Mouse (Mus musculus) hindbrain, embryonic 12.5 days (tissue): Measurements from ENCODE around the gene Tspan5. TPM values are rescaled to one million over a fixed set of nuclear protein-coding genes. Genes with fewer than 3 reads are reported as not detected.

Experiments used
- ATAC-seq: fragments of 200-750 bp; cut with Nextera tagmentation; 2 replicates; pipeline ENCODE4 v1.8.0; 2017; ENCODE audit warnings: moderate TSS enrichment; ENCODE audit not compliant: low FRiP score
- H3K27ac ChIP-seq: fragments of 300-500 bp; sonication (generic); 2 replicates; pipeline ENCODE4 v1.5.1; 2016; ENCODE audit warnings: mild to moderate bottlenecking
- H3K27me3 ChIP-seq: fragments of 300-500 bp; sonication (generic); 2 replicates; pipeline ENCODE4 v1.6.1; 2016; ENCODE audit warnings: mild to moderate bottlenecking
- H3K36me3 ChIP-seq: fragments of 300-500 bp; sonication (generic); 2 replicates; pipeline ENCODE4 v1.6.1; 2016; ENCODE audit warnings: mild to moderate bottlenecking
- H3K4me1 ChIP-seq: fragments of 300-500 bp; sonication (generic); 2 replicates; pipeline ENCODE4 v1.6.1; 2016
- H3K4me2 ChIP-seq: fragments of 300-500 bp; sonication (generic); replicated peaks from 2 replicates; pipeline ENCODE4 v1.6.1; 2016; ENCODE audit warnings: mild to moderate bottlenecking
- H3K4me3 ChIP-seq: fragments of 300-500 bp; sonication (generic); 2 replicates; pipeline ENCODE4 v1.5.1; 2016; ENCODE audit warnings: mild to moderate bottlenecking
- H3K9ac ChIP-seq: fragments of 300-500 bp; sonication (generic); 2 replicates; pipeline ENCODE4 v1.6.1; 2016; ENCODE audit warnings: mild to moderate bottlenecking, moderate library complexity
- H3K9me3 ChIP-seq: fragments of 300-500 bp; sonication (generic); replicated peaks from 2 replicates; pipeline ENCODE4 v1.6.1; 2016; ENCODE audit warnings: mild to moderate bottlenecking
- WGBS: fragments of 180-500 bp; shearing (Covaris S2); methylation state at CpG from one replicate; pipeline ENCODE4 v1.1.7; 2016; 5-methylcytosine and 5-hydroxymethylcytosine counted together
- polyA plus RNA-seq: library from polyadenylated mRNA; unstranded; fragments of >200 nt; fragmentation: Nextera tagmentation; extraction: Ambion mirVana; gene quantifications from 2 replicates; pipeline ENCODE4 v1.2.1, GENCODE M21; 2016

Tspan5 gene
- polyA plus RNA-seq, 1 experiment from 2014 or later: 74.6 TPM

GRCm38 (mm10) chr3:138859666-138860065 lies 117.7 kb downstream of the Tspan5 start:
- Histone ChIP-seq H3K4me2 (no peak overlapping the region), H3K9me3 (no peaks in the 10 kb centered on the region), H3K9ac (no peak overlapping the region), H3K4me1 (peaks cover 66% of the 10 kb centered on the region), H3K27ac (peak overlapping the region; percentile 75), H3K36me3 (no peaks in the 10 kb centered on the region), H3K27me3 (no peaks in the 10 kb centered on the region), H3K4me3 (no peak overlapping the region)
- ATAC-seq: peak; percentile 12; the same call in 1 of the 2 replicates
- WGBS: 34% methylated on average over 8 of the region's 8 CpGs

- Histone ChIP-seq H3K9ac (no peak overlapping the region), H3K4me2 (no peak overlapping the region), H3K27me3 (no peaks in the 10 kb centered on the region), H3K27ac (peak overlapping the region; percentile 75; the same call in 1 of the 2 replicates), H3K36me3 (no peaks in the 10 kb centered on the region), H3K4me1 (peaks cover 61% of the 10 kb centered on the region), H3K9me3 (no peaks in the 10 kb centered on the region), H3K4me3 (no peak overlapping the region)
- ATAC-seq: no peak
- 74% methylated on average over 11 of the region's 11 CpGs for WGBS
Observed at GRCm38 (mm10) chr3:138860257-138860760, 118.3 kb downstream of the Tspan5 start.

- Histone ChIP-seq H3K4me1 (peaks cover 55% of the 10 kb centered on the region), H3K36me3 (no peaks in the 10 kb centered on the region), H3K4me2 (no peak overlapping the region), H3K4me3 (no peak overlapping the region), H3K9me3 (no peaks in the 10 kb centered on the region), H3K27ac (no peak overlapping the region), H3K9ac (no peak overlapping the region), H3K27me3 (no peaks in the 10 kb centered on the region)
- ATAC-seq: 0 out of 2 replicates have a peak, but pooled peaks have one; percentile 27
- 29% methylated on average over 9 of the region's 9 CpGs for WGBS
Observed at GRCm38 (mm10) chr3:138861032-138861431, 119.0 kb downstream of the Tspan5 start.

GRCm38 (mm10) chr3:138861589-138861988 lies 119.6 kb downstream of the Tspan5 start:
- peaks cover 49% of the 10 kb centered on the region for H3K4me1 ChIP-seq
- no peak overlapping the region for H3K27ac ChIP-seq
- WGBS: 67% methylated on average over 3 of the region's 3 CpGs

GRCm38 (mm10) chr3:138864166-138864648 lies 122.2 kb downstream of the Tspan5 start:
- H3K27me3 ChIP-seq: no peaks in the 10 kb centered on the region
- no peak overlapping the region for H3K9ac ChIP-seq
- H3K27ac ChIP-seq: no peak overlapping the region
- WGBS: 78% methylated on average over 12 of the region's 12 CpGs
- H3K4me2 ChIP-seq: no peak overlapping the region
- H3K4me3 ChIP-seq: no peak overlapping the region
- ATAC-seq: no peak
- H3K36me3 ChIP-seq: no peaks in the 10 kb centered on the region
- H3K4me1 ChIP-seq: peaks cover 27% of the 10 kb centered on the region
- no peaks in the 10 kb centered on the region for H3K9me3 ChIP-seq

More at GRCm38 (mm10) chr3:138861589-138861988, 119.6 kb downstream of the Tspan5 start:
- no peaks in the 10 kb centered on the region for H3K27me3 ChIP-seq
- no peak overlapping the region for H3K9ac ChIP-seq
- H3K36me3 ChIP-seq: no peaks in the 10 kb centered on the region
- H3K4me2 ChIP-seq: no peak overlapping the region
- ATAC-seq: no peak
- no peak overlapping the region for H3K4me3 ChIP-seq
- no peaks in the 10 kb centered on the region for H3K9me3 ChIP-seq

GRCm38 (mm10) chr3:138865271-138865670 lies 123.3 kb downstream of the Tspan5 start:
- H3K27me3 ChIP-seq: no peaks in the 10 kb centered on the region
- ATAC-seq: no peak
- H3K4me1 ChIP-seq: peaks cover 16% of the 10 kb centered on the region
- no peaks in the 10 kb centered on the region for H3K9me3 ChIP-seq
- H3K4me2 ChIP-seq: no peak overlapping the region
- 76% methylated on average over 5 of the region's 5 CpGs for WGBS
- no peak overlapping the region for H3K27ac ChIP-seq
- no peak overlapping the region for H3K4me3 ChIP-seq
- no peaks in the 10 kb centered on the region for H3K36me3 ChIP-seq
- H3K9ac ChIP-seq: no peak overlapping the region

GRCm38 (mm10) chr3:138867149-138867848 lies 125.3 kb downstream of the Tspan5 start:
- ATAC-seq: 0 out of 2 replicates have a peak, but pooled peaks have one; percentile 27
- H3K27me3 ChIP-seq: no peaks in the 10 kb centered on the region
- no peak overlapping the region for H3K4me2 ChIP-seq
- H3K36me3 ChIP-seq: no peaks in the 10 kb centered on the region
- H3K4me3 ChIP-seq: no peak overlapping the region
- H3K9me3 ChIP-seq: no peaks in the 10 kb centered on the region
- H3K9ac ChIP-seq: no peak overlapping the region
- H3K4me1 ChIP-seq: peaks cover 4% of the 10 kb centered on the region; the same call in 1 of the 2 replicates
- WGBS: 71% methylated on average over 16 of the region's 16 CpGs
- H3K27ac ChIP-seq: no peak overlapping the region

GRCm38 (mm10) chr3:138868409-138868808 lies 126.4 kb downstream of the Tspan5 start:
- Histone ChIP-seq H3K9ac (no peak overlapping the region), H3K9me3 (no peaks in the 10 kb centered on the region), H3K36me3 (no peaks in the 10 kb centered on the region), H3K27ac (no peak overlapping the region), H3K4me2 (no peak overlapping the region), H3K4me3 (no peak overlapping the region), H3K27me3 (no peaks in the 10 kb centered on the region), H3K4me1 (peaks cover 4% of the 10 kb centered on the region; the same call in 1 of the 2 replicates)
- 80% methylated on average over 13 of the region's 13 CpGs for WGBS
- ATAC-seq: no peak

GRCm38 (mm10) chr3:138875282-138875681 lies 133.3 kb downstream of the Tspan5 start:
- Histone ChIP-seq H3K4me2 (no peak overlapping the region), H3K4me1 (peaks cover 2% of the 10 kb centered on the region; the same call in 1 of the 2 replicates), H3K27ac (no peak overlapping the region), H3K9me3 (no peaks in the 10 kb centered on the region), H3K9ac (no peak overlapping the region), H3K4me3 (no peak overlapping the region), H3K36me3 (peaks cover 7% of the 10 kb centered on the region; the same call in 1 of the 2 replicates), H3K27me3 (no peaks in the 10 kb centered on the region)
- 90% methylated on average over 7 of the region's 7 CpGs for WGBS
- no peak for ATAC-seq

- ATAC-seq: no peak
- peaks cover 2% of the 10 kb centered on the region; the same call in 1 of the 2 replicates for H3K4me1 ChIP-seq
- H3K36me3 ChIP-seq: peaks cover 7% of the 10 kb centered on the region; the same call in 1 of the 2 replicates
- H3K9ac ChIP-seq: no peak overlapping the region
- no peaks in the 10 kb centered on the region for H3K27me3 ChIP-seq
- no peak overlapping the region for H3K4me2 ChIP-seq
- no peaks in the 10 kb centered on the region for H3K9me3 ChIP-seq
- 96% methylated on average over 6 of the region's 6 CpGs for WGBS
- no peak overlapping the region for H3K4me3 ChIP-seq
- H3K27ac ChIP-seq: no peak overlapping the region
Observed at GRCm38 (mm10) chr3:138875936-138876335, 133.9 kb downstream of the Tspan5 start.

- Histone ChIP-seq H3K36me3 (peaks cover 7% of the 10 kb centered on the region; the same call in 1 of the 2 replicates), H3K9me3 (no peaks in the 10 kb centered on the region), H3K4me1 (peaks cover 4% of the 10 kb centered on the region), H3K4me3 (no peak overlapping the region), H3K27me3 (no peaks in the 10 kb centered on the region), H3K9ac (no peak overlapping the region), H3K4me2 (no peak overlapping the region), H3K27ac (no peak overlapping the region)
- 77% methylated on average over 10 of the region's 10 CpGs for WGBS
- ATAC-seq: no peak
Observed at GRCm38 (mm10) chr3:138876418-138876817, 134.4 kb downstream of the Tspan5 start.

- H3K9me3 ChIP-seq: no peaks in the 10 kb centered on the region
- no peaks in the 10 kb centered on the region for H3K27me3 ChIP-seq
- 87% methylated on average over 14 of the region's 14 CpGs for WGBS
- H3K9ac ChIP-seq: no peak overlapping the region
- no peak overlapping the region for H3K4me3 ChIP-seq
- no peak overlapping the region for H3K4me2 ChIP-seq
- peaks cover 9% of the 10 kb centered on the region for H3K4me1 ChIP-seq
- no peak for ATAC-seq
- H3K27ac ChIP-seq: no peak overlapping the region
- H3K36me3 ChIP-seq: peaks cover 7% of the 10 kb centered on the region; the same call in 1 of the 2 replicates
Observed at GRCm38 (mm10) chr3:138876931-138877361, 135.0 kb downstream of the Tspan5 start.
